Mouse (Mus musculus): ENCODE results near the gene Pogk.

The Pogk gene

GRCm38 (mm10) chr1:166409701-166410220 lies at the start of gene Pogk:
Gene Pogk, minus strand, starts transcription at chr1:166409863.
- DNase-seq (ENCODE audit: low read depth, low spot score) = peak; percentile 84

GRCm38 (mm10) chr1:166441992-166442391 lies 32.3 kb upstream of the Pogk start:
- DNase-seq (ENCODE audit: low read depth, low spot score) = no peak

- no peak for DNase-seq (ENCODE audit: low read depth, low spot score)
Measured at GRCm38 (mm10) chr1:166439426-166439825, 29.8 kb upstream of the Pogk start.

GRCm38 (mm10) chr1:166429809-166430431 lies 20.3 kb upstream of the Pogk start:
- DNase-seq (ENCODE audit: low read depth, low spot score) = peak; percentile 41

GRCm38 (mm10) chr1:166429053-166429452 lies 19.4 kb upstream of the Pogk start:
- DNase-seq (ENCODE audit: low read depth, low spot score) = no peak

- no peak for DNase-seq (ENCODE audit: low read depth, low spot score)
Measured at GRCm38 (mm10) chr1:166412266-166412665, 2.6 kb upstream of the Pogk start.

GRCm38 (mm10) chr1:166411541-166411940 lies 1.9 kb upstream of the Pogk start:
- no peak for DNase-seq (ENCODE audit: low read depth, low spot score)

- no peak for DNase-seq (ENCODE audit: low read depth, low spot score)
Measured at GRCm38 (mm10) chr1:166409177-166409700, 424 bp downstream of the Pogk start.

GRCm38 (mm10) chr1:166403846-166404245 lies 5.8 kb downstream of the Pogk start:
- DNase-seq (ENCODE audit: low read depth, low spot score) = no peak

- DNase-seq (ENCODE audit: low read depth, low spot score) = no peak
Measured at GRCm38 (mm10) chr1:166402003-166402402, 7.7 kb downstream of the Pogk start.

GRCm38 (mm10) chr1:166401455-166401854 lies 8.2 kb downstream of the Pogk start:
- DNase-seq (ENCODE audit: low read depth, low spot score) = no peak

GRCm38 (mm10) chr1:166396381-166396780 lies 13.3 kb downstream of the Pogk start:
- no peak for DNase-seq (ENCODE audit: low read depth, low spot score)

- DNase-seq (ENCODE audit: low read depth, low spot score) = no peak
Measured at GRCm38 (mm10) chr1:166395661-166396060, 14.0 kb downstream of the Pogk start.

- no peak for DNase-seq (ENCODE audit: low read depth, low spot score)
Measured at GRCm38 (mm10) chr1:166394770-166395169, 14.9 kb downstream of the Pogk start.

- DNase-seq (ENCODE audit: low read depth, low spot score) = no peak
Measured at GRCm38 (mm10) chr1:166391671-166392070, 18.0 kb downstream of the Pogk start.

GRCm38 (mm10) chr1:166389406-166390125 lies 20.1 kb downstream of the Pogk start:
- DNase-seq (ENCODE audit: low read depth, low spot score) = no peak

GRCm38 (mm10) chr1:166388511-166388910 lies 21.2 kb downstream of the Pogk start:
- no peak for DNase-seq (ENCODE audit: low read depth, low spot score)

GRCm38 (mm10) chr1:166385431-166385830 lies 24.2 kb downstream of the Pogk start:
- no peak for DNase-seq (ENCODE audit: low read depth, low spot score)

- DNase-seq (ENCODE audit: low read depth, low spot score) = no peak
Measured at GRCm38 (mm10) chr1:166384614-166385013, 25.0 kb downstream of the Pogk start.

GRCm38 (mm10) chr1:166382626-166383025 lies 27.0 kb downstream of the Pogk start:
- DNase-seq (ENCODE audit: low read depth, low spot score) = no peak

- DNase-seq (ENCODE audit: low read depth, low spot score) = no peak
Measured at GRCm38 (mm10) chr1:166381821-166382220, 27.8 kb downstream of the Pogk start.

- no peak for DNase-seq (ENCODE audit: low read depth, low spot score)
Measured at GRCm38 (mm10) chr1:166381336-166381735, 28.3 kb downstream of the Pogk start.
